Mouse (Mus musculus) cortical plate, adult 2 months (tissue): ENCODE measurements around the gene Asap2. TPM values are rescaled to one million over a fixed set of nuclear protein-coding genes. Genes with fewer than 3 reads are reported as not detected.

Source experiments
- H3K27ac ChIP-seq: fragments of 200-500 bp; 2 replicates; pipeline ENCODE4 v1.5.1; 2012; ENCODE audit warnings: low read length, control low read depth, inconsistent platforms; ENCODE audit not compliant: insufficient read depth
- H3K4me1 ChIP-seq: fragments of 200-500 bp; 2 replicates; pipeline ENCODE4 v1.6.1; 2011; ENCODE audit warnings: low read length; ENCODE audit not compliant: control insufficient read depth, insufficient read depth
- H3K4me3 ChIP-seq: fragments of 200-500 bp; 2 replicates; pipeline ENCODE4 v1.5.1; 2011; ENCODE audit warnings: mild to moderate bottlenecking, low read length, control low read depth; ENCODE audit not compliant: insufficient read depth
- CTCF ChIP-seq: fragments of 200-500 bp; IDR thresholded peaks from 2 replicates; pipeline ENCODE4 v1.5.1; 2011; ENCODE audit warnings: mild to moderate bottlenecking, control low read depth, low read length; ENCODE audit not compliant: insufficient read depth; ENCODE audit errors: extremely low read depth
- POLR2A ChIP-seq: fragments of 200-500 bp; IDR thresholded peaks from 2 replicates; pipeline ENCODE4 v1.6.1; 2011; ENCODE audit warnings: mild to moderate bottlenecking, low read length, control low read depth; ENCODE audit not compliant: insufficient read depth; ENCODE audit errors: extremely low read depth
- polyA plus RNA-seq: library from polyadenylated mRNA; depleted of rRNA; stranded (reverse); fragments of >200 nt; gene quantifications from 2 replicates; pipeline ENCODE4 v1.2.3, GENCODE M21; 2012

Asap2 gene
- polyA plus RNA-seq, 1 experiment = 27.0 TPM

- no peak for TF ChIP-seq POLR2A
- TF ChIP-seq CTCF = no peak
- no peak overlapping the region for H3K27ac ChIP-seq
- H3K4me1 ChIP-seq = no peaks in the 10 kb centered on the region
- no peak overlapping the region for H3K4me3 ChIP-seq
Measured at GRCm38 (mm10) chr12:21298856-21299255, 308.6 kb downstream of the Asap2 start.

- H3K4me1 ChIP-seq = no peaks in the 10 kb centered on the region
- TF ChIP-seq POLR2A = no peak
- no peak for TF ChIP-seq CTCF
- H3K4me3 ChIP-seq = no peak overlapping the region
- no peak overlapping the region for H3K27ac ChIP-seq
Measured at GRCm38 (mm10) chr12:21301324-21301723, 311.1 kb downstream of the Asap2 start.

GRCm38 (mm10) chr12:21301932-21302331 is 311.7 kb downstream of the Asap2 start:
- Histone ChIP-seq H3K4me3 (no peak overlapping the region), H3K4me1 (no peaks in the 10 kb centered on the region), H3K27ac (no peak overlapping the region)
- TF ChIP-seq POLR2A (no peak), CTCF (no peak)

DNA sequence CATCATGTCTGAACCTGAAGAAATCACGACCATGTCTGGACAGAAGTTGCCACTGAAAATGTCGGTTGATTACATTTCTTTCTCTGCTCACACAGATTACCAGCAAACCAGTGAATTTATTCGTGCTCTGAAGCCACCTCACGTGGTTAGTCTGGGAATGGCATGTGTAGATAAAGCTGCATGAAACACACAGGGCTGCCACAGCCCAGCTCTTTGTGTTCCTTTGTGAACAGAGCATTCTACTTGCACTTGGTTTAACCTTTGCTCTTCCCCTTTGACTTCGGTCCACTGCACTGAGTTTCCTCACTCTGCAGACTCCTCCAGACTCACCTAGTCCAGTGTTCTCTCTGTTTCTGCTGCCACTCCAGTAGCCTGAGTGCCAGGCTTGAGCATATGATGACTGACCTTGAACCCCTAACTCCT is 312.1 kb downstream of the Asap2 start:
- H3K27ac ChIP-seq = no peak overlapping the region
- TF ChIP-seq POLR2A (no peak), CTCF (no peak)
- no peaks in the 10 kb centered on the region for H3K4me1 ChIP-seq
- H3K4me3 ChIP-seq = no peak overlapping the region

- no peak for TF ChIP-seq CTCF
- no peak for TF ChIP-seq POLR2A
- Histone ChIP-seq H3K4me3 (no peak overlapping the region), H3K27ac (no peak overlapping the region), H3K4me1 (no peaks in the 10 kb centered on the region)
Measured at GRCm38 (mm10) chr12:21305741-21306140, 315.5 kb downstream of the Asap2 start.

DNA sequence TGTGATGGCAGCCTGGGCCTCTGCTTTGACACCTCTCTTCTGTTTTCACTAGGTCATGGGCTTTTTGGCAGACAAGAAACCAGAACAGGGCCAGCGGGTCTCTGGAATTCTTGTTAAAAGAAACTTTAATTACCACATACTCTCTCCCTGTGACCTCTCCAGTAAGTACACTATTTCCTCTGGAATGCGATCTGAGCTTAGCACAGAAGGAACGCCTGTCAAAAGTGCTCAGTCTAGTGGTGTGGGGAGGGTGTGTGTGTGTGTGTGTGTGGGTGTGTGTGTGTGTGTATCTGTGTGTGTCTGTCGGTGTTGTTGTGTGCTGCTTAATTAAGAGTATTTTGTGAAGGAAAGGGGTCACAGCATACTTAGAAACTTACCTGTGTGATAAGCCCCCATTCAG is 316.5 kb downstream of the Asap2 start:
- no peak overlapping the region for H3K27ac ChIP-seq
- H3K4me1 ChIP-seq = no peaks in the 10 kb centered on the region
- H3K4me3 ChIP-seq = no peak overlapping the region
- TF ChIP-seq POLR2A (no peak), CTCF (no peak)

GRCm38 (mm10) chr12:21312201-21312600 is 321.9 kb downstream of the Asap2 start:
- Histone ChIP-seq H3K4me1 (no peaks in the 10 kb centered on the region; the same call in 1 of the 2 replicates), H3K4me3 (no peak overlapping the region), H3K27ac (no peak overlapping the region)
- TF ChIP-seq CTCF (no peak), POLR2A (no peak)

DNA sequence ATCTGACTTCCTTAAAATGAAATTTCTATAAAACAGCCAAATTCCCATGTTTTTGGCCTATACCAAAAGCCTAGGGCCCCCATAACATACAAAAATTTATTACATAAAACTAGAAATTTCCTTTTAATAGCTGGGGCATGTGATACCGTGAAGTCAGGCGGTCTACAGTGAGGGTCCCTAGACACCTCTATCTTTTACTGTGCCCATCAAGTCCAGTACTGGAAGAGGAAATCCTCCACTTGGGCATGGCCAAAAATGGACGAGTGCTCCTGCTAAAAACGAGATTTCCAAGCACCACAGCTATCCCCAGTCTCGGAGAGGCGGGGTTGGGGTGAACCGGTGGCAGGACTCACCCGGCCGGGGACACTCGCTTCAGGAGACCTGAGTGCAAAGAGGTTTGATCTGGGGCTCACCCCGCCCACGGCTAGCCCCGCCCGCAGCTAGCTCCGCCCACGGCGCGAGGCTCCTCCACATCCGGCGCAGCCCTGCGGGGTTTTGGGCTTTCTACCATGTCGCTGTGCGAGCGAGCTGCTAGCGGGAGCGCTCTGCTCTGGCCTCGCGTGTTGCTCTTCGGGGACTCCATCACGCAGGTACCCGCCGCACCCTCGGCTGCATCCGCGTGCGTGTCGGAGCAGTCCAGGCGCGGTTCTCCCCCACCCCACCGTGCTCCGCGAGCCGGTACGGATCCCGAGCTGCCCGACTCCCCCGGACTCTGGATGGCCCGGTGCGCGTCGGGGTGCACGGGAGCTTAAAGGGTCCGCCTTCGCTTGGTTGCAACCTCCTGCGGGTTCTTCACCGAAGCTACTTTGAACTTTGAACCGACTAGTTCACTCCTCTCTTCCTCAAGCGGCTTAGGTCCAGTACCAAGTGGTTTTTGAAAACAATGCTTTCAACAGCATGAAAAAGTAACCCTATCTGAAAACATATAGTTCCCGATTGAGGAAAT is 325.9 kb downstream of the Asap2 start, which contains the start of gene Iah1:
TSS of gene Iah1 (plus strand) at position 467 of the 946 bp plus-strand sequence.
- TF ChIP-seq POLR2A (peak; percentile 67; the same call in 1 of the 2 replicates), CTCF (no peak)
- Histone ChIP-seq H3K4me1 (no peaks in the 10 kb centered on the region; the same call in 1 of the 2 replicates), H3K4me3 (peak within 1 kb of the TSS; percentile 41), H3K27ac (peak within 1 kb of the TSS; percentile 74)

DNA sequence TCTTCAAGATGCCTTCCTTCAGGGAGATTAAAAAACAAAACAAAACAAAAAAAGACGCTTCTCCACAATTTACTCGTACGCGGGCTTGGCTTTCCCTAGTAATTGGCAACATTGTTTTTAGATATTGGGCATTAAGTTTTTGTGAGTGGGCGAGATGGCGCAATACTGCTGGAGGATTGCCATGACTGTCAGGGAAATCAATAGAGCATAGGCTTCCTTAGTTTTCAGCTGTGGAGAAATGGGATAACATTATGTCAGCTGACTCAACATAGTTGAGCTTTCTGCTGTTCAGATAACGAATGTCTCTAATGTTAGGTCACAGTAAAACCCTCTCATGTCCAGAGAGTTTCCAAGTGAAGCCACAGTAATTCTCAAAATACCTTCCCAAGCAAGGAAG is 326.6 kb downstream of the Asap2 start:
- Histone ChIP-seq H3K4me1 (no peaks in the 10 kb centered on the region; the same call in 1 of the 2 replicates), H3K4me3 (peak overlapping the region; percentile 41; the same call in 1 of the 2 replicates), H3K27ac (no peak overlapping the region)
- no peak for TF ChIP-seq CTCF
- TF ChIP-seq POLR2A = no peak
